ENCODE assay signal across 8 mouse cellular contexts in genomic region chr19:4097441-4097825, GRCm38 (mm10). TPM values are rescaled to one million over a fixed set of nuclear protein-coding genes. Genes with fewer than 3 reads are reported as not detected.
A peak's percentile ranks its signal among the peaks of the same experiment; 100 is the strongest.
DNase-seq lines count a peak whose midpoint lies in the region; ATAC-seq and TF ChIP-seq lines count a peak whose summit lies in the region.

No protein-coding gene starts in this region.

- H3K9ac ChIP-seq in heart, postnatal 0 days (replicated peaks; ENCODE audit: low read depth, low read length): peak overlapping the region; percentile 37
- peak overlapping the region; percentile 57 for H3K9ac ChIP-seq in limb, embryonic 13.5 days
- H3K9ac ChIP-seq in midbrain, embryonic 14.5 days (replicated peaks; ENCODE audit: low read length): peak overlapping the region; percentile 51

- WGBS in heart, postnatal 0 days: under 1% methylated on average over 21 of the region's 21 CpGs
- WGBS in limb, embryonic 13.5 days: 1% methylated on average over 21 of the region's 21 CpGs
- WGBS in midbrain, embryonic 14.5 days: 1% methylated on average over 21 of the region's 21 CpGs

- peak overlapping the region; percentile 86 for H3K4me2 ChIP-seq in heart, postnatal 0 days (ENCODE audit: low read depth, low read length)
- H3K4me2 ChIP-seq in limb, embryonic 13.5 days (replicated peaks): peak overlapping the region; percentile 74
- H3K4me2 ChIP-seq in midbrain, embryonic 14.5 days (ENCODE audit: low read length): peak overlapping the region; percentile 50

- no peaks in the 10 kb centered on the region for H3K9me3 ChIP-seq in heart, postnatal 0 days (replicated peaks; ENCODE audit: control insufficient read depth, low read length)
- H3K9me3 ChIP-seq in limb, embryonic 13.5 days: no peaks in the 10 kb centered on the region
- no peaks in the 10 kb centered on the region for H3K9me3 ChIP-seq in midbrain, embryonic 14.5 days (ENCODE audit: control insufficient read depth, low read length)

- peaks cover 25% of the 10 kb centered on the region; the same call in 1 of the 2 replicates for H3K4me1 ChIP-seq in heart, postnatal 0 days (ENCODE audit: control insufficient read depth, insufficient read depth)
- H3K4me1 ChIP-seq in limb, embryonic 13.5 days: peaks cover 49% of the 10 kb centered on the region
- peaks cover 40% of the 10 kb centered on the region for H3K4me1 ChIP-seq in midbrain, embryonic 14.5 days (ENCODE audit: control insufficient read depth, insufficient read depth, low read length)

- ATAC-seq in cerebellum, adult (ENCODE audit: insufficient number of reproducible peaks, low FRiP score, low TSS enrichment): 0 out of 2 replicates have a peak, but pooled peaks have one; percentile 3
- peak; percentile 19 for ATAC-seq in heart, postnatal 0 days (ENCODE audit: insufficient read depth, low read depth)
- ATAC-seq in limb, embryonic 13.5 days (ENCODE audit: low FRiP score, low read depth): peak; percentile 49; the same call in 1 of the 2 replicates
- no peak for ATAC-seq in midbrain, embryonic 14.5 days (ENCODE audit: low FRiP score, low TSS enrichment)

- no peak for DNase-seq in cerebellum, adult 8-10 months
- peak; percentile 51 for DNase-seq in urinary bladder, postnatal 10 days (ENCODE audit: low spot score)
- DNase-seq in urinary bladder, adult 2 months (ENCODE audit: low spot score): no peak
- DNase-seq in heart, postnatal 0 days (ENCODE audit: low spot score): peak; percentile 70
- no peak for DNase-seq in midbrain, embryonic 14.5 days
- DNase-seq in ovary, postnatal 14 days (ENCODE audit: low spot score): no peak

- peak overlapping the region; percentile 69 for H3K4me3 ChIP-seq in heart, postnatal 0 days (ENCODE audit: low read depth, low read length)
- peak overlapping the region; percentile 56 for H3K4me3 ChIP-seq in limb, embryonic 13.5 days
- H3K4me3 ChIP-seq in midbrain, embryonic 14.5 days (replicated peaks; ENCODE audit: low read depth, low read length): peak overlapping the region; percentile 50

- peaks cover 12% of the 10 kb centered on the region; the same call in 1 of the 2 replicates for H3K27me3 ChIP-seq in heart, postnatal 0 days (ENCODE audit: control insufficient read depth, insufficient read depth, low read length)
- H3K27me3 ChIP-seq in limb, embryonic 13.5 days: peaks cover 34% of the 10 kb centered on the region
- no peaks in the 10 kb centered on the region for H3K27me3 ChIP-seq in midbrain, embryonic 14.5 days (ENCODE audit: control insufficient read depth, insufficient read depth, low read length)

- H3K36me3 ChIP-seq in heart, postnatal 0 days (replicated peaks; ENCODE audit: control insufficient read depth, insufficient read depth, low read length): no peaks in the 10 kb centered on the region
- H3K36me3 ChIP-seq in limb, embryonic 13.5 days: no peaks in the 10 kb centered on the region
- H3K36me3 ChIP-seq in midbrain, embryonic 14.5 days (ENCODE audit: control insufficient read depth, insufficient read depth, low read length): no peaks in the 10 kb centered on the region

- peak overlapping the region; percentile 78 for H3K27ac ChIP-seq in heart, postnatal 0 days (ENCODE audit: low read depth)
- peak overlapping the region; percentile 52; the same call in 1 of the 2 replicates for H3K27ac ChIP-seq in limb, embryonic 13.5 days
- H3K27ac ChIP-seq in midbrain, embryonic 14.5 days (replicated peaks; ENCODE audit: low read depth, low read length): peak overlapping the region; percentile 92

- no peak for TF ChIP-seq EP300 in heart, postnatal 0 days (IDR thresholded peaks at IDR 0.05; ENCODE audit: low read depth)

- TF ChIP-seq CTCF in heart, postnatal 0 days (IDR thresholded peaks at IDR 0.05; ENCODE audit: low read depth): no peak

RNA-seq across cellular contexts. Expression of gene Cdk2ap2, which starts 0.5 kb away (rescaled TPM):
- 74.4 and 89.6 TPM in 2 replicates for polyA plus RNA-seq in urinary bladder, adult 2 months (2012; rRNA removed)
- total RNA-seq in heart, postnatal 0 days (2014; rRNA removed; ENCODE audit: low replicate concordance): 63.2 and 67.3 TPM in 2 replicates
- polyA plus RNA-seq in heart, postnatal 0 days (2015; fragmentation: Nextera tagmentation; extraction: Ambion mirVana): 46.8 and 59.6 TPM in 2 replicates
- polyA plus RNA-seq in limb, embryonic 13.5 days (2015; fragmentation: Nextera tagmentation; extraction: Ambion mirVana): 56.8 TPM in 2 replicates
- 83.4 and 87.0 TPM in 2 replicates for polyA plus RNA-seq in midbrain, embryonic 14.5 days (2014; fragmentation: Nextera tagmentation; extraction: Ambion mirVana)

RNA-seq across cellular contexts. Expression of gene Pitpnm1, which starts 2.4 kb away (rescaled TPM):
- 44.1 and 45.2 TPM in 2 replicates for polyA plus RNA-seq in urinary bladder, adult 2 months (2012; rRNA removed)
- 26.2 and 47.3 TPM in 2 replicates for total RNA-seq in heart, postnatal 0 days (2014; rRNA removed; ENCODE audit: low replicate concordance)
- polyA plus RNA-seq in heart, postnatal 0 days (2015; fragmentation: Nextera tagmentation; extraction: Ambion mirVana): 17.9 and 21.9 TPM in 2 replicates
- polyA plus RNA-seq in limb, embryonic 13.5 days (2015; fragmentation: Nextera tagmentation; extraction: Ambion mirVana): 6.6 and 7.3 TPM in 2 replicates
- polyA plus RNA-seq in midbrain, embryonic 14.5 days (2014; fragmentation: Nextera tagmentation; extraction: Ambion mirVana): 72.8 and 89.0 TPM in 2 replicates

RNA-seq across cellular contexts. Expression of gene Cabp2, which starts 16.1 kb away (rescaled TPM):
- not detected in 2 replicates for polyA plus RNA-seq in urinary bladder, adult 2 months (2012; rRNA removed)
- total RNA-seq in heart, postnatal 0 days (2014; rRNA removed; ENCODE audit: low replicate concordance): not detected in 2 replicates
- not detected in 2 replicates for polyA plus RNA-seq in heart, postnatal 0 days (2015; fragmentation: Nextera tagmentation; extraction: Ambion mirVana)
- polyA plus RNA-seq in limb, embryonic 13.5 days (2015; fragmentation: Nextera tagmentation; extraction: Ambion mirVana): not detected in 2 replicates
- polyA plus RNA-seq in midbrain, embryonic 14.5 days (2014; fragmentation: Nextera tagmentation; extraction: Ambion mirVana): not detected in 2 replicates

RNA-seq across cellular contexts. Expression of gene Aip, which starts 28.2 kb away (rescaled TPM):
- 154 and 160 TPM in 2 replicates for polyA plus RNA-seq in urinary bladder, adult 2 months (2012; rRNA removed)
- 21.4 and 23.8 TPM in 2 replicates for total RNA-seq in heart, postnatal 0 days (2014; rRNA removed; ENCODE audit: low replicate concordance)
- 61.7 and 66.2 TPM in 2 replicates for polyA plus RNA-seq in heart, postnatal 0 days (2015; fragmentation: Nextera tagmentation; extraction: Ambion mirVana)
- polyA plus RNA-seq in limb, embryonic 13.5 days (2015; fragmentation: Nextera tagmentation; extraction: Ambion mirVana): 98.5 and 105 TPM in 2 replicates
- 84.3 and 98.0 TPM in 2 replicates for polyA plus RNA-seq in midbrain, embryonic 14.5 days (2014; fragmentation: Nextera tagmentation; extraction: Ambion mirVana)

RNA-seq across cellular contexts. Expression of gene Gstp3, which starts 38.1 kb away (rescaled TPM):
- 5.5 and 7.1 TPM in 2 replicates for polyA plus RNA-seq in urinary bladder, adult 2 months (2012; rRNA removed)
- not detected in 2 replicates for total RNA-seq in heart, postnatal 0 days (2014; rRNA removed; ENCODE audit: low replicate concordance)
- not detected in 2 replicates for polyA plus RNA-seq in heart, postnatal 0 days (2015; fragmentation: Nextera tagmentation; extraction: Ambion mirVana)
- polyA plus RNA-seq in limb, embryonic 13.5 days (2015; fragmentation: Nextera tagmentation; extraction: Ambion mirVana): not detected in 2 replicates
- polyA plus RNA-seq in midbrain, embryonic 14.5 days (2014; fragmentation: Nextera tagmentation; extraction: Ambion mirVana): not detected in 2 replicates

Comparison
In these comparisons a context has a peak if more than half of its experiments do, and no peak if none do; other contexts are left out.
1. DNase-seq: peak in urinary bladder, postnatal 10 days (single experiment) and heart, postnatal 0 days (single experiment); none in cerebellum, adult 8-10 months (single experiment), urinary bladder, adult 2 months (single experiment), midbrain, embryonic 14.5 days (single experiment) and ovary, postnatal 14 days (single experiment).
2. Peak in every context shown above with its lines, with median percentiles within 50 percentile points of each other: H3K27ac ChIP-seq, H3K4me2 ChIP-seq, H3K4me3 ChIP-seq and H3K9ac ChIP-seq.